Mouse (Mus musculus): ENCODE measurements around the gene Ehbp1l1.
A peak's percentile ranks its signal among the peaks of the same experiment; 100 is the strongest.

The Ehbp1l1 gene

DNA sequence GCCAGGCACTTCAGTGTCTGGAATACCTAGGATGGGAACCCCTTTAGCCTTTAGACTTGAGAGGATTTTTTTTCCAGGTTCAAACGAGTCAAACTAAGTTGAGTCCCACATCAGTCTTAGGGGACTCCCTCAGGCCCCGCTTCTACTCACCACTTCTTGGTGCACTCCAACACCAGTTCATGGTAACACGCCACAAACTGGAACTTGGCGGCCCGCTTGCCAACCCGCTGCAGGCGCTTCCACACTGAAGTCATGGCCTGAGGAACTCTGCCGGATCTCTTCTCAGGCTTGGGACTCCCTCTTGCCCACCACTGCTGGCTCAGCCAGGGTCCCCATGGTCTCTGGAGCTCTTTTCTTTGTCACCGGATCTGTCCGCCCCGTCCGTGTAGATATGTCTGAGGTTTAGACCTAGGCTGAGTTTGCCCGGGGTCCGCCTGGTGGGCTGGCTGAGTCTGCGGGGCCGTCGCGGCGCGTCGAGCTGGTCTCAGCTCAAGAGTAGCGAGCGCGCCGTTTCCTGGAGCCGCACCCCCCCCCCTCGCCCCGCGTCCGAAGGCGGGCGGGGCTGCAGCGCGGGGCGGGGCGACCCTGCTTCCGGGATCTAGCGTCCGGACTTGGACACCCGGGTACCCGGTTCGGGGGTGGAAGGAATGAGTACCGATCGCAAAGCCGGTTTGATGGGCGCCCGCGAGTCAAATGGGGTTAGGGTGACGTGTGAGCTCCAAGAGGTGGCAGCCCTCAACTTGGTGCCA, at the start of gene Ehbp1l1:
TSS of gene Ehbp1l1 (minus strand) at position 551 of the 749 bp plus-strand sequence.
- DNase-seq (ENCODE audit: low spot score) = no peak

GRCm38 (mm10) chr19:5770925-5771860, 45.1 kb upstream of the Ehbp1l1 start, which contains the start of gene Scyl1:
TSS of gene Scyl1 (minus strand) at chr19:5771419.
- peak; percentile 93 for DNase-seq (ENCODE audit: low spot score)

DNA sequence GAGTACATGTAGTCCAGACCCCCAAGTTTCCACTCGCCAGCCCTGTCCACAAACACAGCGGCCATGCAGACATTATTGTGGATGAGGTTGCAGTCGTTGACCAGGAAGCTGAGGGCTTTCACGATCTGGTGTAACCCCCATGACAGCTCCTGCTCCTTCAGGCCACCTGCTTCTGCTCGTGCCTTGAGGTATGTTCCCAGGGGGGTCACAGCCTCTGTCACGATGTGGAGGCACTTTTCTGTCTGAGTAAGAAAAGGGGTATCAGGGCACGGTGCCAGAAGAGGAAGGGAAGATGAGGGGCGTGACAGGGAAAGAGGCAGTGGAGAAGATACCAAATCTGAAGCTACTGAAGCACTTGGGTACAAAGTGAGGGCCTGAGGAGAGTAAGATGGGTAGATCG, 44.2 kb upstream of the Ehbp1l1 start:
- DNase-seq (ENCODE audit: low spot score) = no peak

DNA sequence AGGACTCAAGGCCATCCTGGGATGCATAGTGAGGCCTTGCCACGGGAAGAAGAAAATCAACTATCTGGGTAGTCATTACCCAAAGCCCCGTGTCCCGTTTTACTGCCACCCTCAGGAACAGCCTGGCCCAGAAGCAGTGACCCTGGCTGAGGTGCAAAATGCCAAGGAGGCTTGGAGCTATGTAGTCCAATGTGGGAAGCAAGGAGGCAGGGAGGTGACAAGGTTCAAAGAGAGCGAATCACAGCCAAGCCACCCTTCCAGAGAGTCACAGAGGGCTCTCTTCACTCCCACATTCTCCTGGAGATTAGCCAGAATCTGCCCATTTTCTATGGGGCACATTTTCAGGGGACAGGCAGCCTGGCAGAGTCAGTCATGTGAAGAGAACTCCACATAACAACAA, 41.2 kb upstream of the Ehbp1l1 start:
- no peak for DNase-seq (ENCODE audit: low spot score)

GRCm38 (mm10) chr19:5763163-5763562, 37.0 kb upstream of the Ehbp1l1 start:
- DNase-seq (ENCODE audit: low spot score) = no peak

DNA sequence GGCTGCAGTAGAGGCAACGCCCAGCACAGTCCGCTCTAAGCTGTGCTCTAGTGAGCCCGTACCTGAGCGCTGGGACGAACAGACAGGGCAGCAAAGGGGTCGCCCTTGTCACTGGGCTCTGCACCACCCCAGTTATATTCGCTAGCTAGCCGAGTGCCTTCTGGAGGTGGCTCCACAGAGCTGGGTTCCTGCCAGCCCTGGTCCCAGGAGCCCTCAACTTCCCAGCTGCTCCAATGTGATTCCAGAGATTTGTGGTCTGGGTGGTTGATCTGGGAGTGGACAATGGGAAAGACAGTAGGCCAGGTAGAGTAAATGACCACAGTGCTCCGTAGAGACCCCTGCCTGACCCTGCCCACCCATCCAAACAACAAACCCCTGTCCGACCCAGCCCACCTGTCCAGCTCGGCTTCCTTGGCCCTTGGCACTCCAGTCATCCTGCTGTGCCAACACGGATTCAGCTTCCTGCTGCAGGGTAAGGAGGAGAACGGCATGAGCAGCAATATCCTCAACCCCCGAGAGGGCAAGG, 32.8 kb upstream of the Ehbp1l1 start:
- DNase-seq (ENCODE audit: low spot score) = no peak

DNA sequence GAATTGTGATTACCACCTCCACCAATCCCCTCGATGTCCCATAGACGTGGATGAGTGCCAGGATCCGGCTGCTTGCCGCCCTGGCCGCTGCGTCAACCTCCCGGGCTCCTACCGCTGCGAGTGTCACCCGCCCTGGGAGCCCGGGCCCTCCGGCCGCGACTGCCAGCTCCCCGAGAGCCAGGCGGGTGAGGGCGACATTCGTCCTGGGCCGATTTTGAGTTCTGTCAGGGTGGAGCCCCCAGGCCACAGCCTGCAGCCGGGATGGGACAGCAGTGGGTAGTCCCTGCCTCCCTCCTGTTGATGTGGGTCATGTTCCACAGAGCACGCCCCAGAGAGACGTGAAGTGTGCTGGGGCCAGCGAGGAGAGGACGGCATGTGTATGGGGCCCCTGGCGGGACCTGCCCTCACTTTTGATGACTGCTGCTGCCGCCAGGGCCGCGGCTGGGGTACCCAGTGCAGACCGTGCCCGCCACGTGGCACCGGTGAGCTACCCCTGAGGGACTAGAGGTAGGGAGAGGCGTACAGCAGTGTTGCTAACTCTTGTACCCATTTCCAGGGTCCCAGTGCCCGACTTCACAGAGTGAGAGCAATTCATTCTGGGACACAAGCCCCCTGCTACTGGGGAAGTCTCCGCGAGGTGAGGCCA, 31.0 kb upstream of the Ehbp1l1 start:
- DNase-seq (ENCODE audit: low spot score) = no peak

GRCm38 (mm10) chr19:5756321-5756985, 30.3 kb upstream of the Ehbp1l1 start:
- DNase-seq (ENCODE audit: low spot score) = peak; percentile 77

DNA sequence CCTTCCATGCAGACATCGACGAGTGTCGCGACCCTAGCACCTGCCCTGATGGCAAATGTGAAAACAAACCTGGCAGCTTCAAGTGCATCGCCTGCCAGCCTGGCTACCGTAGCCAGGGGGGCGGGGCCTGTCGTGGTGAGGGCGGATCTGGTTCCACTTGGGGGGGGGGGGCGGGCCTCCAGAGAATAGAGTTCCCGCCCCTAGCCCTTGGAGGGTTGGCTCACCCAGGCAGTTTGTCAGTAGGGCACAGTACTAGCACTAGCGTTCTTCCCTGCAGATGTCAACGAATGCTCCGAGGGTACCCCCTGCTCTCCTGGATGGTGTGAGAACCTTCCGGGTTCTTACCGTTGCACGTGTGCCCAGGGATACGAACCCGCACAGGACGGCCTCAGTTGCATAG, 25.6 kb upstream of the Ehbp1l1 start:
- DNase-seq (ENCODE audit: low spot score) = no peak

- no peak for DNase-seq (ENCODE audit: low spot score)
These were observed 24.8 kb upstream of the Ehbp1l1 start for GRCm38 (mm10) chr19:5750951-5751350.

- no peak for DNase-seq (ENCODE audit: low spot score)
These were observed 23.4 kb upstream of the Ehbp1l1 start for GRCm38 (mm10) chr19:5749476-5749875.

DNA sequence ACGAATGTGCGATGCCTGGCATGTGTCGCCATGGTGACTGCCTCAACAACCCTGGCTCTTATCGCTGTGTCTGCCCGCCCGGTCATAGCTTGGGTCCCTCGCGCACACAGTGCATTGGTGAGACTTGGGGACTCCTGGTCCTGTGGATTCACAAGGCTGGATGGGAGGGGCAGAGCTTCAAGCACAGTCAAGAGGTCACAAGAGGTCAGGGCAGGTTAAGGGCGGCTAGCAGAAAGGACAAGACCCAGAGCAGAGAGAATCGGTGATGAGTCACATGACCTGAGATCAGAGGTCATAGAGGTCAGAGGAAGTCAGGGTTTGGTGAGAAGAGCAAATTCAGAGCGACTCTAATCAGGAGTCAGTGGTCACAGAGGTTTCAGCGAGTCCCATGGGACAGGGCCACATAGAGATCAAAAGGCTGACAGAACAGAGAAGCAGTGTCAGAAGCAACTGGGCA, 20.8 kb upstream of the Ehbp1l1 start:
- no peak for DNase-seq (ENCODE audit: low spot score)

DNA sequence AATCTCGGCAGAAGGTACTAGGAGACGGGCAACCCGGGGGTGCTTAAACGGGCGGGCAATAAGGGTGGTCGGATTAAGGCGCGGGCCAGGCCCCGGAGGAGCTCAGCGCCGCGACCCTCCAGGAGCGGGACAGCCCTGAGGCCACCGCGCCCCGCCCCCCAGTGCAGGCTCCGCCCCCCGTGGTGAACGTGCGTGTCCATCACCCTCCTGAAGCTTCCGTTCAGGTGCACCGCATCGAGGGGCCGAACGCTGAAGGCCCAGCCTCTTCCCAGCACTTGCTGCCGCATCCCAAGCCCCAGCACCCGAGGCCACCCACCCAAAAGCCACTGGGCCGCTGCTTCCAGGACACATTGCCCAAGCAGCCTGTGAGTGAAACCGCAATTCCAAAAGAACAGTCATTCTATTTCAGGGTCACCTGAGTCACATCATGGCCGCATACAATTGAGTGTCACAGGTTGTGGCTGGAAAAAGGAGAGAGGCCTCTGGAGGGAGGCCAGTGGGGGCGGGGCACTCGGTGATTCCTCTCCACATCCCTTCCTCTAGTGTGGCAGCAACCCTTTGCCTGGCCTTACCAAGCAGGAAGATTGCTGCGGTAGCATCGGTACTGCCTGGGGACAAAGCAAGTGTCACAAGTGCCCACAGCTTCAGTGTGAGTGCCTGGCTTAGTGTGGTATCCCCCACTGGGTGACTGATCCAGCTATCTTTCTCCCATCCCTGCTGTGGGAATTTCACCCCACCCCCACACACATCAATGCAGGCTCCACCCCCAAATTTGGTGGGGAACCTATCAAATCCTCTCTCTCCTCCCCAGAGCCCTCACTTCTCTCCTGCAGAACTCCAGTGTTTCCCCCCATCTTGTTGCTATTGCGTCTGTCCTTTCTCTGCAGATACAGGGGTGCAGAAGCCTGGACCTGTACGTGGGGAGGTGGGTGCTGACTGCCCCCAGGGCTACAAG, 19.9 kb upstream of the Ehbp1l1 start:
- no peak for DNase-seq (ENCODE audit: low spot score)

DNA sequence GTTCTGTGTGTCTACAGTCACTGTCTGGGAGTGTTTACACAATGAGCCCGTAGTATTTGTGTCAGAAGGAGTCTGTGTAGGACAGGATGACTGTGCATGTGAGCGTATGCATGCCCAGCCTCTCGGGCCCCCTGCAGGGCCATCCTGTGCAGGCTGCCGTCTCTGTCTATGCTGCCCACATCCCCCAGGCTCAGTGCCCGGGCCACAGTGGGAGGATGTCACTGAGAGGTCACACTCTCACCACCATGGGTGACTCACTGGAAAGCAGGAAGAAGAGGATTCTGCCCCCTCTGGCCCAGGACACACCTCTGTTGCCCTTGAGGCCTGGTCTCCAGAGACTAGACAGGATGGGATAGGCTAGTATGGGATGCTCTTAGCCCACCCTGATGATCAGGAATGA, 17.5 kb upstream of the Ehbp1l1 start:
- DNase-seq (ENCODE audit: low spot score) = no peak

- no peak for DNase-seq (ENCODE audit: low spot score)
These were observed 16.1 kb upstream of the Ehbp1l1 start for GRCm38 (mm10) chr19:5742241-5742641.

DNA sequence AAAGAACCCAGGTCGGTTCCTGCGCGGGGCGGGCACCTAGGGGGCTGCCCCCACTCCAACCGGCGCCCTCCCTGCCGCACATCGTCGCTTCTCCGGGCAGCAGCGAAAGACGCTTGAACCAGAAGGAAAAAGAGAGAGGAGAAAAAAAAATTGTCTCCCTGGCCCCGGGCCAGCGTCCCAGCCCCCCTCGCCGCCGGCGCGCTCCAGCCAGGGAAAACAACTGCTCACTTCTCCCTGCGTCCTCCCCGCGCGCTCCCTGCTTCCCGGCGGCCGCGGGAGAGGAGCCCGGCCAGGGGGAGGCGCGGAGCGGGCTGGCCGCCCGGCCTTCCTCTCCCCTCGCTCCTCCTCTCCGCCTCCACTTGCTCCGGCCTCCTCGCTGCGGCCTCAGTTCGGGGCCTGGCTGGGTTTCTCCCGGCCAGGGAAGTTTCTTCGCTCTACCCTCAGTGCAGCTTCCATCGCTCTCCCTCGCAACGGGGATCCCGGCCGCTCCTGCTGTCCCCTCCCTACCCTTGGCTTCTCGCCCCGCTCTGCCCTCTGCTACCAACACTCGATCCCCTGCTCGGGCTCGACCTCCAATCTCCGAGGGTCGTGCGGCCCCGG, 15.6 kb upstream of the Ehbp1l1 start:
- peak; percentile 60 for DNase-seq (ENCODE audit: low spot score)

- DNase-seq (ENCODE audit: low spot score) = peak; percentile 40
These were observed 14.5 kb upstream of the Ehbp1l1 start, which contains the start of gene Ltbp3 for GRCm38 (mm10) chr19:5740320-5741317. TSS of gene Ltbp3 (plus strand) at chr19:5740904.

DNA sequence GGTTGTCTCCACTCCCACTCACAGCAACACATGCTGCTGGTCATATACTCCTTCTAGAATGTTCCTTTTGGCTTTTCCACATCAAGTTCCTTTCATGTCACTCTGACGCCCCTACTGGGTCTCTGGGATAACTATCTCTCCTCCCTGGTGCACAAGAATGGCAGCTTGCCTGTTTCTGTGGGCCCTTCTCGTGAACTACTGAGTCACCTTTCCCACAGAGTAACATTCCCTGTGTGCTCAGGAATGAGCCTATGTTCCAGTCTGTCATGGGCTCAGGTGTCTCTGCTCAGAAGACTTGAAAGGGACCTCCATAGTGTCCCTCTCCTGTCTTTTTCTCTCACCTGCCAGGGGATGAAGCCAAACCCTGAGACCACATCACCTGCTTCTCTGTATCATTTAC, 13.3 kb upstream of the Ehbp1l1 start:
- DNase-seq (ENCODE audit: low spot score) = no peak

- DNase-seq (ENCODE audit: low spot score) = no peak
These were observed 8.2 kb upstream of the Ehbp1l1 start for GRCm38 (mm10) chr19:5734325-5734724.
